Mouse (Mus musculus) neutrophil, adult 5-6 weeks (primary cell): ENCODE measurements around the gene Foxd3. TPM values are rescaled to one million over a fixed set of nuclear protein-coding genes. Genes with fewer than 3 reads are reported as not detected.

ENCODE experiments used
- total RNA-seq: library from RNA; stranded (forward); fragments of 200-1000 nt; gene quantifications from 2 replicates; pipeline ENCODE4 v1.2.3, GENCODE M21; 2017

The Foxd3 gene
- total RNA-seq, 1 experiment from 2014 or later = not detected

Other genes with a start within 250 kb of the Foxd3 start
- 4.1 and 6.6 TPM in 2 replicates for gene Alg6, start 59.4 kb downstream of the Foxd3 start, total RNA-seq
- 1.8 and 9.3 TPM in 2 replicates for gene Efcab7, start 172.9 kb downstream of the Foxd3 start, total RNA-seq